Mouse (Mus musculus) MEL-GATA-1-ER (cell line): ENCODE results near the gene Cxcl15.

ENCODE experiments used
- DNase-seq: peaks from one replicate; pipeline ENCODE4 v3.0.0-alpha.2; 2012; ENCODE audit warnings: low read depth; ENCODE audit errors: extremely low read depth

Gene Cxcl15

GRCm38 (mm10) chr5:90794195-90794625, at the start of gene Cxcl15:
TSS of gene Cxcl15 (plus strand) at chr5:90794534.
- DNase-seq = no peak

DNA sequence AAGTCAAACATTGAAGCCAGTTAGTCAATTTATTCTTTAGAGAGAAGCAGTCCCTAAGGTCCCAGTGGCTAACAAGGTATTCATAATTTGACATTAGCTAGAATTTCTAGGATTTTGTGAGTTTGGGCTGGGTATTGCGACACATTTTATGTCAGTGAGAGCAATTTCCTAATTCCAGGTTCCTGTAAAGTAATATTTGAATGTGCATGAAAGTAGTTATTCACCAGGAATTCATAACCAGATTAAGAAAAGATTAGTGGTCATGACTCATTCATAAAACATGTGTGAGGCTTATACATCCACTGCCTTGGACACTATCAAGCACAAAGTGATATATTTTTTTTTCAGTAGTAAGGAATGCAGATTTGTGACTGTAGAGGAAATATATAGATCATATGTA, 40.4 kb upstream of the Cxcl15 start:
- no peak for DNase-seq

DNA sequence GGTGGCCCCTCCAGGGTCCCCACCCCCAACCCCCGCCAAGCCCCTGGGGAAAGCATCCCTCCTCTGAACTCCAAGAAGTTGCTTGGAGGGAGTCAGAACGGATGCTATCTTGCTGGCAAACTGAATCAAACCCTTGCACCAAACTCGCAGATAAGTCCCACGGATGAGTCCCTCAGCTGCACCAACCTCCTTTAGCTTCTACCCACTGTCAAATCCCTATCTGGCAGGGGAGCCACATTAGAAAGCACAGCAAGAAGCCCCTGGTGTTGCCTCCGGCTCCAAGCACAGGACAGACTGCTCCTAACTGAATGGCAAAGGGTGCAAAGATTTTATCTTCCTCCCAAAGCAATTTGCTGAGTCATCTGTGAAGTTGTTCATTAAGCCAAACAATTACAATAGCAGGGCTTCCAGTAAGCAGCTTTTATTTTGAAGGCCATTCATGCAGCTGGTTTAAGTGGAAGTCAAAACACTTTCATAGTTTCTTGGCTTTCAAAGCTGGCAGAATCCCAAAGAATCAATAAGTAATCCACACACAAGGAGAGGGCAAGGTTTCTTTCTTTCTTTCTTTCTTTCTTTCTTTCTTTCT, 36.2 kb upstream of the Cxcl15 start:
- DNase-seq = no peak

DNA sequence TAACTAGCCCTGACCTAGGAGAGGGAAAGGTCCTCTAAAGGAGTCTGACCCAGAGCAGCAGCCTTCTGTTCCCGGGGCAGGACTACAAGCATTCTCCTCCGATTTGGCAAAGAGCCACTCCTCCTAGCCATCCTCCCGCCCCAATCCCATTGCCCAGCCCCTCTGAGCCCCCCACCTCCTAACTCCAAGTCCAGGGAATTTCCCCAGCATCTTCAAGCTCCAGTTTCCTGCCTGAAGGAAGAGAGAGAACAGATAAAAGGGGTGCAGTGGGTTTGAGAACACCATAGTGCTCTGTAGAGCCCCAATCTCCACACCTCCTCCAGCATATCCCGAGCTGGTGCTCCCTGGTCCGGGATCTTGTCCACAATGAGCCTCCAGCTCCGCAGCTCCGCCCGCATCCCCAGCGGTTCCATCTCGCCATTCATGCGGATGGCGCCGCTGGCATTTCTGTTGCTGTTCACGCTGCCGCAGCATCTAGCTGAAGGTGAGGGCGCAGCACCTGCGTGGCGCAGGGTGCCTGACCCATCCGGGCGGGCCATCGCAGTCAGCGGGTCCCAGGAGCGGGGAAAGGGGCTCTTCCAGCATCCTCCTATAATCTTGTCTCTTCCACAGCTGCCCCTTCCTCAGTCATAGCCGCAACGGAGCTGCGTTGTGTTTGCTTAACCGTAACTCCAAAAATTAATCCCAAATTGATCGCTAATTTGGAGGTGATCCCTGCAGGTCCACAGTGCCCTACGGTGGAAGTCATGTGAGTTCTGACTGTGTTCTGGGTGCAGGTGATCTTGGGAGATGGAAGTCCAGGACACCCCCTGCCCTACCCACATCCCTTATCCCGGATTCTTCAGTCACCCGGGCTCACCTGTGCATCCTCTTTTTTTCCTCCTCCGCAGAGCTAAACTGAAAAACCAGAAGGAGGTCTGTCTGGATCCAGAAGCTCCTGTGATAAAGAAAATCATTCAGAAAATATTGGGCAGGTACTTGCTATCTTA, 35.0 kb upstream of the Cxcl15 start, which contains the start of gene Cxcl5:
Cxcl5 (plus strand) TSS at position 284 of the 989 bp plus-strand sequence.
- DNase-seq = no peak

- no peak for DNase-seq
Measured at GRCm38 (mm10) chr5:90760303-90760702, 34.0 kb upstream of the Cxcl15 start.

DNA sequence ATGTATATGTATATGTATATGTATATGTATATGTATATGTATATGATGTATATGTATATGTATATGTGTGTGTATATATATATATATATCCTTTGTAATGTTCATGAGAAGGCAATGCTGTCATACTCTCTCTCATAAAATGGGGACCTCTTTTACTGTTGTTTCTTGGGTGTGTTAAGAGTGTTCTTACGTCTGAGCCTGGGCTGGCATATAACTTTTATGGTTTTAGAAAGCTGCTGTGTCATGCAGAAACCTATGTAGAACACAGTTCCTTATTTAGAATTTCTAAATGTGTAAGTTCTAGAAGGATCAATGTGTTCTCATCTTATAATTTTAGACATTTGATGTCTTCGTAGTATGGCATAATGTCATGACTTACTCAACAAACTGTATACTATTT, 33.5 kb upstream of the Cxcl15 start:
- no peak for DNase-seq

GRCm38 (mm10) chr5:90761834-90762233, 32.5 kb upstream of the Cxcl15 start:
- DNase-seq = no peak

GRCm38 (mm10) chr5:90763912-90764665, 30.2 kb upstream of the Cxcl15 start:
- no peak for DNase-seq

DNA sequence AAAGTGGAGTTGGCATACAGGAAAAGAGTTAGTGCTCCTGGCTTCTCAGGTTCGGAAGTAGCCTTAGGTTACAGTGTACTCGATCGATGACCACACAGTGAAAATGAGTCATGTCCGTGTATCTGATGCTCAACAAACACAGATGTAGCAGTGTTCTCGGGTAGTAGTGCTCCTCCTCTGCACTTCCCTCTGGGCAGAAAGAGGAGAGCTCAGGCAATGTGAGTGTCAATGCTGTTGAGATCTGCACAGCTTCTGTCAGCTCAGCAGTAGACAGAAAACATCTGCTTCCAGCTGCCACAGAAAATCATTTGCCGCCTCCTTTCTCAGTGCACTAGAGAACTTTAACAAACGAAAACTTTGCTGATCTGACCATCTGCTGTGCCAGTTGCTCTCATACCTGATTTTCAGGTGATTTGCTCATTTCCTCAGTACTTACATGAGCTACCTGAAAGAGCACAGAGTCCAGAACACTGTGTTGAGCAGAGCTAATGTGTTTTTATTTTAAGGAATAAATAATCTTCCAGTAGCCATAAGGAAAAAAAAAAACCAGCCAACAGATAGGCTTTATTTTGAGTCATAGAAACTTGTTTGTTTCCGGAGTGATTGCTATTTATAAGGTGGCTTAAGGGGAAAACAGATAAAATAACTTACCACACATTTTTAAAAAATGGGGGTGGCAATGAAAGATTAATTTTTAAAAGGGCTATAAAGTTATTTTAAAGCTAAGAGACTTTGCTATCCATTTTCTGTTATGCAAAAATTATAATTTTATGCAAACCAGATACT, 28.3 kb upstream of the Cxcl15 start:
- DNase-seq = no peak

- DNase-seq = no peak
Measured at GRCm38 (mm10) chr5:90768218-90768617, 26.1 kb upstream of the Cxcl15 start, which contains the start of gene Ppbp. TSS of gene Ppbp (plus strand) at chr5:90768518.

GRCm38 (mm10) chr5:90771369-90771768, 23.0 kb upstream of the Cxcl15 start:
- no peak for DNase-seq

GRCm38 (mm10) chr5:90771880-90772653, 22.3 kb upstream of the Cxcl15 start, which contains the start of gene Pf4:
TSS of gene Pf4 (plus strand) at chr5:90772435.
- DNase-seq = peak; percentile 93

GRCm38 (mm10) chr5:90775562-90775961, 18.8 kb upstream of the Cxcl15 start:
- peak; percentile 88 for DNase-seq

DNA sequence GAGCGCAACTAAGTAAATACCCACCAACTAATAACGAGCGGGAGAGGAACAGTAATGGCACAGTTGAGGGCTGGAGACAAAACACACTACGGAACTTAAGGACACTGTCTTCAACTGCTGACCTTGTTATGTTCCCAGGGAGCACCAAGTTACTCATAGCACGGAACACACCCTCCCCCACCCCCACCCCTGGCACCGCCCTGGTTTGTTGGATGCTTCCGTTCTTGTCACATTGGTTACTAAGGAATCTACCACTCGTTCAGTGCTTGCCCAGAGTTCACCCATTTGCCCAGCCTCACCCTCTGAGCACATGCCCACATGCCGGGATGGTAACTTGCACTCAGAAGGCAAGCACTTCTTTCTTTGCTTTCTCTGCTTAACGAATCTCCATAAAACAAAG, 16.7 kb upstream of the Cxcl15 start:
- no peak for DNase-seq

DNA sequence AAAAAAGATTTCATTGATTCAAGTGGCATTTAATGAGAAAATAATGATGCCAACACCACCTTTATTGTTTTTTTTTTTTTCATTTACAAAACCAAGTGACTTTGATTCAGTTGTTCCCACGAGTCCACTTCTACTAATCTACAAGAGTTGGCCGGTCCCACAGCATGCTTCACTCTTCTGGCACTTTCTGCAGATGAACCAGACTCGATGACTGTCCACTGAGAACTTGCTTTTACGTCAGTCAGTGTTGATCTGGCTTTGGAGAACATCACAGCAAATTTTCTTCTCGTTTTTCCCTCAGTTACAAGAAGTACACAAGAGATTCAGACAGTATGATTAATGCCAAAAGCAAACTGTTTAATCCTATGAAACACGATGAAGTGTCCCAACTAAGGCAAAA, 15.5 kb upstream of the Cxcl15 start:
- no peak for DNase-seq

- no peak for DNase-seq
Measured at GRCm38 (mm10) chr5:90783697-90784096, 10.6 kb upstream of the Cxcl15 start.

GRCm38 (mm10) chr5:90785659-90786588, 8.4 kb upstream of the Cxcl15 start, which contains the start of gene Cxcl3:
TSS of gene Cxcl3 (plus strand) at chr5:90786103.
- no peak for DNase-seq

DNA sequence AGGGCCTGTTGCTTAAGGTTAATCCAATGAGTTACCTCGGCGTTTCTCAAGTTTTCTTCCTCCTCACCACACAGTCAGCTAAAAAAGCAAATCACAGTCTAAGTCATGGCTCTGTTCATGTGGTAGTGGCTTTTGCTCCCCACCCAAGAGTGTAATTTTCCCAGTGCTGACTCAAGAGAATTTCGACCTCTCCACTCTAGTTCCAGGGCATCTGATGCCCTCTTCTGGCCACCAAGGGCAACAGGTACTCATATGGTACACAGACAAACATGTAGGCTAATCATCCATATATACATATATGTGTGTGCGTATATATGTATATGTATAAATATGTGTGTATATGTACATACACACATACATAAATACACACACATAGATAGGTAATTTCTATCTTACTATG, 6.2 kb upstream of the Cxcl15 start:
- no peak for DNase-seq
